In genomic region chr4:53827869-53828268, GRCm38 (mm10) we compare ENCODE assay signal across 21 mouse cellular contexts. TPM values are rescaled to one million over a fixed set of nuclear protein-coding genes. Genes with fewer than 3 reads are reported as not detected.
A peak's percentile ranks its signal among the peaks of the same experiment; 100 is the strongest.
DNase-seq lines count a peak whose midpoint lies in the region; ATAC-seq and TF ChIP-seq lines count a peak whose summit lies in the region.
"Had no signal": no experiment of that assay in that cellular context is flagged by ENCODE, and none has a peak within 500 bp of the region (broad histone marks: within the 10 kb centered on the region; RNA-seq: fewer than 3 reads in every experiment).

No protein-coding gene starts in this region.

- no peak for TF ChIP-seq POLR2A in bone marrow macrophage, adult 2 months (IDR thresholded peaks at IDR 0.05; ENCODE audit: borderline replicate concordance, low read depth, low read length)

- no peak overlapping the region for H3K9ac ChIP-seq in lung, embryonic 14.5 days
- H3K9ac ChIP-seq: embryonic facial prominence, embryonic 12.5 days; heart, embryonic 12.5 days; limb, embryonic 12.5 days; liver, embryonic 12.5 days; lung, embryonic 15.5 days; neural tube, embryonic 13.5 days; stomach, embryonic 15.5 days had no signal

- ATAC-seq in lung, embryonic 14.5 days (ENCODE audit: insufficient read depth), result no peak
- ATAC-seq: liver, embryonic 12.5 days; Patski had no signal

- H3K4me2 ChIP-seq in lung, embryonic 14.5 days, result no peak overlapping the region
- H3K4me2 ChIP-seq: embryonic facial prominence, embryonic 12.5 days; heart, embryonic 12.5 days; limb, embryonic 12.5 days; stomach, embryonic 15.5 days had no signal

- peaks cover 9% of the 10 kb centered on the region for H3K4me1 ChIP-seq in heart, embryonic 10.5 days
- H3K4me1 ChIP-seq in lung, embryonic 14.5 days (ENCODE audit: insufficient read depth), result 0 out of 2 replicates have a peak, but pooled peaks cover 2% of the 10 kb centered on the region
- peaks cover 27% of the 10 kb centered on the region for H3K4me1 ChIP-seq in E14TG2a.4 (replicated peaks; ENCODE audit: low read depth, low read length)
- peaks cover 36% of the 10 kb centered on the region for H3K4me1 ChIP-seq in bone marrow macrophage, adult 2 months (ENCODE audit: control insufficient read depth, insufficient read depth, low read length)
- H3K4me1 ChIP-seq: embryonic facial prominence, embryonic 12.5 days had no signal

- H3K27me3 ChIP-seq in heart, embryonic 10.5 days (ENCODE audit: insufficient read depth, poor library complexity, severe bottlenecking), result no peaks in the 10 kb centered on the region
- H3K27me3 ChIP-seq in lung, embryonic 14.5 days (ENCODE audit: insufficient read depth, low read length), result no peaks in the 10 kb centered on the region
- H3K27me3 ChIP-seq in E14TG2a.4 (ENCODE audit: insufficient read depth, low read length), result no peaks in the 10 kb centered on the region
- H3K27me3 ChIP-seq: embryonic facial prominence, embryonic 12.5 days; heart, embryonic 12.5 days; limb, embryonic 12.5 days; liver, embryonic 12.5 days; lung, embryonic 15.5 days; neural tube, embryonic 13.5 days; Patski; stomach, embryonic 15.5 days had no signal

- H3K36me3 ChIP-seq in heart, embryonic 10.5 days, result no peaks in the 10 kb centered on the region
- no peaks in the 10 kb centered on the region for H3K36me3 ChIP-seq in lung, embryonic 14.5 days (ENCODE audit: insufficient read depth)
- peaks cover 2% of the 10 kb centered on the region; the same call in 1 of the 2 replicates for H3K36me3 ChIP-seq in E14TG2a.4 (ENCODE audit: insufficient read depth, low read length)
- H3K36me3 ChIP-seq: embryonic facial prominence, embryonic 12.5 days; heart, embryonic 12.5 days; limb, embryonic 12.5 days; liver, embryonic 12.5 days; lung, embryonic 15.5 days; neural tube, embryonic 13.5 days; stomach, embryonic 15.5 days had no signal

- H3K4me3 ChIP-seq in heart, embryonic 10.5 days, result no peak overlapping the region
- no peak overlapping the region for H3K4me3 ChIP-seq in lung, embryonic 14.5 days (ENCODE audit: low read depth, low read length)
- no peak overlapping the region for H3K4me3 ChIP-seq in E14TG2a.4 (replicated peaks; ENCODE audit: low read length)
- H3K4me3 ChIP-seq in bone marrow macrophage, adult 2 months (ENCODE audit: insufficient read depth, low read length), result no peak overlapping the region
- H3K4me3 ChIP-seq: embryonic facial prominence, embryonic 12.5 days; heart, embryonic 12.5 days; limb, embryonic 12.5 days; liver, embryonic 12.5 days; lung, embryonic 15.5 days; neural tube, embryonic 13.5 days; stomach, embryonic 15.5 days had no signal

- peak; percentile 27 for DNase-seq in heart, embryonic 10.5 days (ENCODE audit: low spot score)
- no peak for DNase-seq in heart, adult 18-20 months
- no peak for DNase-seq in lung, embryonic 14.5 days
- DNase-seq in lung, adult 18-20 months, result no peak
- DNase-seq in adrenal gland, adult 18-20 months (ENCODE audit: low spot score in 2 of 2), result no peak
- DNase-seq: adrenal gland, adult 2 months; cerebellum, adult 11-12 months; cerebellum, postnatal 10 days; heart, postnatal 10 days; kidney, adult 18-20 months; thymus, postnatal 25 days had no signal

- peak; percentile 11; the same call in 1 of the 2 replicates for TF ChIP-seq CTCF in lung, embryonic 14.5 days (IDR thresholded peaks at IDR 0.05; ENCODE audit: low read depth)
- TF ChIP-seq CTCF in E14TG2a.4 (conservative IDR thresholded peaks at IDR 0.05; ENCODE audit: low read length), result peak; percentile 32; the same call in 1 of the 2 replicates
- peak; percentile 55; the same call in 1 of the 2 replicates for TF ChIP-seq CTCF in bone marrow macrophage, adult 2 months (IDR thresholded peaks at IDR 0.05; ENCODE audit: low read depth, low read length)

- WGBS in heart, embryonic 10.5 days, result 85% methylated on average over 5 of the region's 5 CpGs
- WGBS in lung, embryonic 14.5 days, result 84% methylated on average over 5 of the region's 5 CpGs

- H3K9me3 ChIP-seq in heart, embryonic 10.5 days, result no peaks in the 10 kb centered on the region
- no peaks in the 10 kb centered on the region for H3K9me3 ChIP-seq in lung, embryonic 14.5 days (ENCODE audit: low read depth, low read length)
- H3K9me3 ChIP-seq in E14TG2a.4 (ENCODE audit: low read length), result no peaks in the 10 kb centered on the region
- H3K9me3 ChIP-seq: embryonic facial prominence, embryonic 12.5 days; heart, embryonic 12.5 days; limb, embryonic 12.5 days; liver, embryonic 12.5 days; lung, embryonic 15.5 days; neural tube, embryonic 13.5 days; stomach, embryonic 15.5 days had no signal

- no peak overlapping the region for H3K27ac ChIP-seq in heart, embryonic 10.5 days
- no peak overlapping the region for H3K27ac ChIP-seq in lung, embryonic 14.5 days (ENCODE audit: low read depth)
- no peak overlapping the region for H3K27ac ChIP-seq in bone marrow macrophage, adult 2 months (ENCODE audit: insufficient read depth, low read depth, low read length)
- H3K27ac ChIP-seq: embryonic facial prominence, embryonic 12.5 days; limb, embryonic 12.5 days; liver, embryonic 12.5 days; lung, embryonic 15.5 days; neural tube, embryonic 13.5 days; stomach, embryonic 15.5 days had no signal

RNA-seq across cellular contexts. Expression of gene Tmem38b, which starts 2.0 kb away (rescaled TPM):
- polyA plus RNA-seq in heart, embryonic 10.5 days (2016; fragmentation: Nextera tagmentation; extraction: Ambion mirVana), result 10.8 and 18.2 TPM in 2 replicates
- 10 to 100 TPM; 21.8 to 23.4 TPM for total RNA-seq in heart, adult 18-20 months (2021)
- 8.0 and 9.4 TPM in 2 replicates for polyA plus RNA-seq in lung, embryonic 14.5 days (2014; fragmentation: Nextera tagmentation; extraction: Ambion mirVana)
- 77.8 and 77.9 TPM in 2 replicates for polyA plus RNA-seq in bone marrow macrophage, adult 2 months (2012; ENCODE audit: insufficient read depth, insufficient read length, missing spikeins)
- 10 to 100 TPM; 30.2 to 34.6 TPM for total RNA-seq in adrenal gland, adult 18-20 months (2021)

RNA-seq across cellular contexts. Expression of gene Tal2, which starts 48.4 kb away (rescaled TPM):
- polyA plus RNA-seq in heart, embryonic 10.5 days (2016; fragmentation: Nextera tagmentation; extraction: Ambion mirVana), result 0.27 and 0.31 TPM in 2 replicates
- under 1 TPM in 1 of 2 experiments, not detected in 1; 0.15 TPM for total RNA-seq in heart, adult 18-20 months (2021)
- 0.22 and 0.28 TPM in 2 replicates for polyA plus RNA-seq in lung, embryonic 14.5 days (2014; fragmentation: Nextera tagmentation; extraction: Ambion mirVana)
- 1.8 and 2.9 TPM in 2 replicates for polyA plus RNA-seq in bone marrow macrophage, adult 2 months (2012; ENCODE audit: insufficient read depth, insufficient read length, missing spikeins)
- total RNA-seq in adrenal gland, adult 18-20 months (2021), result not detected
- total RNA-seq: adrenal gland, adult 2 months had no signal
- polyA plus RNA-seq: adrenal gland, adult 2 months; liver, embryonic 12.5 days; neural tube, embryonic 13.5 days; Patski had no signal
